Mouse (Mus musculus): ENCODE measurements around the gene Polr1c.

DNA sequence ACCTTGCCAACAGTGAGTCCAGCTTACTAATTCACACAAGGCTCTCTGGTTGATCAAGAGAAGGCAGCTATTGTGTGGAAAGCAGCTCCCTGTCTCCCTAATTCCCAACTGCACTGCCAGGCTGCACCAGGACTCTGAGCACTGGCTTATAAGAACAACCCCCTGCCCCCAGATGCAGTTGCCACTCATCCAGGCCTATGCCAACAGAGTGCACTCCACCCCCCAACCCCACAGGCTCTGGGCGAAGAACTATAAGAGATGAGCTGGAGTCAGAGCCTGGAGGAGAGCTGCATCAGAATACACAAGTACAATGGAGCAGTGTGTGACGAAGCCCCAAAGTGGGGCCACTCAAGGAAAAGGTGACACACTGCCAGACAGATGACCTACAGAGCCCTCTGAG, 24.2 kb upstream of the Polr1c start:
- no peak for TF ChIP-seq POLR2A (IDR thresholded peaks at IDR 0.05; ENCODE audit: extremely low read depth, insufficient read depth, low read length)
- TF ChIP-seq CTCF (IDR thresholded peaks at IDR 0.05; ENCODE audit: low read depth, low read length), result no peak

Measured in liver, adult 2 months (tissue).